Mouse (Mus musculus) heart, adult 10 weeks (tissue): ENCODE results near the gene Kpna3. TPM values are rescaled to one million over a fixed set of nuclear protein-coding genes. Genes with fewer than 3 reads are reported as not detected.

ENCODE experiments used
- polyA plus RNA-seq: library from polyadenylated mRNA; stranded (reverse); fragments of 350-450 nt; fragmentation: Illumina TruSeq; extraction: RNeasy Lipid Tissue Mini Kit (QIAGEN cat#74804); gene quantifications from one replicate; pipeline ENCODE4 v1.2.3, GENCODE M21; 2014; ENCODE audit warnings: low read depth, low replicate concordance

Gene Kpna3
- polyA plus RNA-seq, result 46.3 TPM

DNA sequence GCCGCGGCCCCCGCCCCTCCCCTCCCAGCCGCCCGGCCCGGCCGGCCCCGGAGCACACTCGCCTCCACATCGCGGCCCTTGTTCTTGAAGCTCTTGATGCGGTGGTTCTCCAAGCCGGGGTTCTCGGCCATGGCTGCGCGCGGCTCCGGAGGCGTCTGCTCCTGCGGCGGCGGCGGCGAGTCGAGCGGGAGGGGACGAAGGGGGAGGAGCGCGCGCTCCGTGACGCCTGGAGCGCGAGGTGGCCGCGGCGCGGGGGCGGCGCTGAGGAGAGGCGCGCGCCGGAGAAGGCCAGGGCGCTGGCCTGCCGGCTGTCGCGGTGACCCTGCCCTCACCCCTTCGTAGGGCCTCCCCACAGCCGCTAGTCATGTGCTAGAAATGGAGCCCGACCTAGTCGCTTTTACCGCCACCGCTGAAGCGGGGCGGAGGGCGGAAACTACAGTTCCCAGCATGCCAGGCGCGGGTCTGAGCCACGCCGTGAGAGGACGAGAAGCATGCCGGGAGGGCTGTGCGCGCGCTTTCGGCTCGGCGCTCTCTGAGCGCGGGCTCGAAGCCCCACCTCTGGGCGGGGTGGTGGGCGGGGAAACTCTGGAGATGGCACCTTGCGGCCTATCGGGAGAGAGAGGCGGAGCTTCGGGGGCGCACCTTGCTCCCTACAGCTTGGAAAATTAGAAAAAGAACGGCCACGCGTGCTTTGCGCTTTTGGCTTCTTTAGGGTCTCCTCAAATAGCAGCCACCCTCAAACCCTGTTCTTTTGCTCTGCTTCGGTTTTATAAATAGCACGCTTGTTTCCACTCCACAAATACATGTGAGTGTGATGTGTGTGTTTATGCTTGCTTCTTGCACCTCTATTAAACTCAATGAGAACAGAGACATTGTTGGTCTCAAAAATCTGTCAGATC lies at the start of gene Kpna3:
Gene Kpna3 (minus strand): TSS at position 214 of the 899 bp plus-strand sequence.

DNA sequence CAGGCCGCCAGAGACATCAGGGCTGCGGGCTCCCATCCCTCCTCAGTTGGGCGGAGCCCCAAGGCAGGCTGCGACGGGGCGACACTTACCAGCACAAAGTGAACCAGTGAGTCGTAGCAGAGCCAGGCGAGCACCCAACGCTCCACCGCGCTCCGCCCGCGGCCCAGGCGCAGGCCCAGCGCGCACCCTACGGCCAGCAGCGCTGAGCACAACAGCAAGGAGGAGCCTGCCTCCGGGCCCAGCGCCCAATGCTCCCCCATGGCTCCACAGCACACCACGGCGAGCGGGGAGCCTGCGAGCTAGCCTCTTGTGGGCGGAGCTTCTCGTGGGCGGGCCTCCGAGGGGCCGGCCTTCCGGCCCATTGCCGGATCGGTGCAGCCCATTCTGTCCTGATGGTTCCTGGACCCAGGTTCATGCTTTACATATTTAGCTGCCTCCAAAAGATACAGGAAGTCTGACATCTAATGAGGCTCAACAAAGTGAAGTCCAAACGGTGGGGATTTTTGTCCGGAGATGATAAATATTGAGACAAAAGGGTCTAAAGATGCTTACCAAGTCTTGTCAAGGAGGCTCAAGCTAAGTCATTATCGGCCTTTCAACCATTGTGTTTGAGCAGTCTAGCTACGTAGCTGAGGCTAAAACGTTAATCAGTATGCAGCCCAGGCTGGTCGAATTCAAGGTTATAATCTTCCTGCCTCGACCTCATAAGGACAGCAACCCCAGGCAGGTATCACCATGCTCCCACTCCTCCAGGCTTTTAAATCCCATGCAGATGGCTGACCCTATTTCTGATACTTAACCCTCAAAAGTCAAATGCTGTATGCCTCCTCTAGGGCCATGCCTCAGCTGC lies 79.3 kb downstream of the Kpna3 start, which contains the start of gene Ebpl:
Gene Ebpl (minus strand): TSS at position 309 of the 850 bp plus-strand sequence.

Other genes starting within 250 kb of the Kpna3 start
- gene Sgcg, start 181.4 kb downstream of the Kpna3 start, polyA plus RNA-seq, result 197 TPM
- gene Arl11, start 130.1 kb downstream of the Kpna3 start, polyA plus RNA-seq, result 0.63 TPM
- gene Ebpl, start 79.4 kb downstream of the Kpna3 start, polyA plus RNA-seq, result 1.0 TPM
- gene Spryd7, start 117.0 kb upstream of the Kpna3 start, polyA plus RNA-seq, result 47.2 TPM
- 10.6 TPM for gene Trim13, start 158.4 kb upstream of the Kpna3 start, polyA plus RNA-seq
- gene Kcnrg, start 167.6 kb upstream of the Kpna3 start, polyA plus RNA-seq, result not detected